Mouse (Mus musculus) heart, embryonic 13.5 days (tissue): Measurements from ENCODE around the gene Chic2. TPM values are rescaled to one million over a fixed set of nuclear protein-coding genes. Genes with fewer than 3 reads are reported as not detected.

ENCODE experiments used
- ATAC-seq: fragments of 200-750 bp; cut with Nextera tagmentation; 2 replicates; pipeline ENCODE4 v1.8.0; 2017; ENCODE audit warnings: moderate TSS enrichment; ENCODE audit not compliant: insufficient number of reproducible peaks, low FRiP score, low TSS enrichment; ENCODE audit errors: extremely low read depth
- H3K27ac ChIP-seq: fragments of 300-500 bp; sonication (generic); replicated peaks from 2 replicates; pipeline ENCODE4 v1.5.1; 2015; ENCODE audit warnings: moderate library complexity, mild to moderate bottlenecking, inconsistent platforms
- H3K27me3 ChIP-seq: fragments of 300-500 bp; sonication (generic); replicated peaks from 2 replicates; pipeline ENCODE4 v1.6.1; 2015; ENCODE audit warnings: mild to moderate bottlenecking, inconsistent platforms
- H3K36me3 ChIP-seq: fragments of 300-500 bp; sonication (generic); 2 replicates; pipeline ENCODE4 v1.6.1; 2015; ENCODE audit warnings: mild to moderate bottlenecking, inconsistent platforms
- H3K4me1 ChIP-seq: fragments of 300-500 bp; sonication (generic); 2 replicates; pipeline ENCODE4 v1.6.1; 2015; ENCODE audit warnings: inconsistent platforms
- H3K4me2 ChIP-seq: fragments of 300-500 bp; sonication (generic); 2 replicates; pipeline ENCODE4 v1.6.1; 2015; ENCODE audit warnings: inconsistent platforms, mild to moderate bottlenecking, moderate library complexity
- H3K4me3 ChIP-seq: fragments of 300-500 bp; sonication (generic); 2 replicates; pipeline ENCODE4 v1.5.1; 2015; ENCODE audit warnings: moderate library complexity, mild to moderate bottlenecking, inconsistent platforms
- H3K9ac ChIP-seq: fragments of 300-500 bp; sonication (generic); 2 replicates; pipeline ENCODE4 v1.6.1; 2015; ENCODE audit warnings: inconsistent platforms, mild to moderate bottlenecking, moderate library complexity
- H3K9me3 ChIP-seq: fragments of 300-500 bp; sonication (generic); 2 replicates; pipeline ENCODE4 v1.6.1; 2016; ENCODE audit warnings: inconsistent platforms
- WGBS: fragments of 180-500 bp; shearing (Covaris S2); methylation state at CpG from one replicate; pipeline ENCODE4 v1.1.7; 2015; ENCODE audit warnings: mixed read lengths; 5-methylcytosine and 5-hydroxymethylcytosine counted together
- polyA plus RNA-seq: library from polyadenylated mRNA; unstranded; fragments of >200 nt; fragmentation: Nextera tagmentation; extraction: Ambion mirVana; gene quantifications from 2 replicates; pipeline ENCODE4 v1.2.1, GENCODE M21; 2015

Gene Chic2
- polyA plus RNA-seq, 1 experiment from 2014 or later: 18.6 TPM

GRCm38 (mm10) chr5:75063177-75063576, 18.6 kb upstream of the Chic2 start:
- Histone ChIP-seq H3K9ac (no peak overlapping the region), H3K4me2 (no peak overlapping the region), H3K27me3 (peaks cover 33% of the 10 kb centered on the region), H3K27ac (no peak overlapping the region), H3K9me3 (no peaks in the 10 kb centered on the region), H3K4me1 (peaks cover 10% of the 10 kb centered on the region), H3K4me3 (no peak overlapping the region), H3K36me3 (no peaks in the 10 kb centered on the region)
- ATAC-seq: no peak
- WGBS: 24% methylated on average over 4 of the region's 4 CpGs

DNA sequence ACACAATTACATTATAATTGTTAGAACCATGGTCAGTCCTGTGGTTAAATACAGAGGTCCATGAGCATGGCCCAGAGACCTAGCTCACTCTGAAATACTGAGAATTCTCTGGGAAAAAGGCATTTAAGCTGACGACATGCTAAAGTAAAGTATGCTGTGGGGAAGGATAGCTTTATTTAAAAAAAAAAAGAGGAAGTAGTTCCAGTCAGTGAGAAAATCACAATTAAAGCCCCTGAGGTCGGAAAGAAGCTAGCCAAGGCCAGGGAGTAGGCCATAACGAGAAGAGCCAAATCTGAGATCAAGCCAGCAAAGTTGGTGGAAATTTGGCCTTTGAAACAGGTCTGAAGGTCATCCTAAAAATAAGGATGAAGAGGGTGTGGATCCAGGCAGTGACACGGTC, 6.5 kb upstream of the Chic2 start:
- Histone ChIP-seq H3K27ac (no peak overlapping the region), H3K36me3 (no peaks in the 10 kb centered on the region), H3K9ac (no peak overlapping the region), H3K4me1 (no peaks in the 10 kb centered on the region; the same call in 1 of the 2 replicates), H3K9me3 (no peaks in the 10 kb centered on the region), H3K4me2 (no peak overlapping the region), H3K4me3 (no peak overlapping the region), H3K27me3 (peaks cover 18% of the 10 kb centered on the region)
- WGBS: 69% methylated on average over 4 of the region's 4 CpGs
- ATAC-seq: no peak

DNA sequence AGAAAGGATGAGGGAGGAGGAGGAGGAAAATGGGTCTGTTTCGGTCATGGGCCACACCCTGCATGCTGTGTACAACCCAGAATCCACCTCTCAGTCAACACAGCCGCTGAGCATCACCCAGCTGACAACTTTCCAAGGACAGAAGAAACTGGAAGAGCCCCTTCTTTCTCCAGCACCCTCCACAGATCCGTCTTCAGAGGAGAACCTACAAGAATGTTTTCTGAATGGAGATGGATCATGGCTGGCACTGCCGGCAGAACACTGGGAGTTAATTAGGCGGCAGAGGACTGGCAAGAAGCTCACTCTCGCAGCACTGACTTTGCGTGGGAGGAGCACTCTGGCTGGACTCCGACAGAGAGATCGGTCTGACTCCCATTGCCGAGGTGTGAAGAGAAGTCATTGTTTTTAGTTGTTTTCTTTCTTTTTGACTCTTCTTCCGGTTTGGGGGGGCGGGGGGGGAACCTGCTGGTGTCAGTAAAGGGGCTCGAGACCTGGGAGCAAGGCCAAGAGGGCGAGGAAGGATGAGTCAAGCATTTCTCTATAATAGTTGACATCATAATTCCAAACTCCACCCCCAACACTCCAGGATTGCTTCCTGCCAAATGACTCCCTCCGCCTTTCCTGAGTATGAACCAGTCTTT, 2.2 kb upstream of the Chic2 start:
- Histone ChIP-seq H3K27ac (no peak overlapping the region), H3K4me1 (peaks cover 17% of the 10 kb centered on the region), H3K4me2 (peak overlapping the region; percentile 39), H3K9ac (no peak overlapping the region), H3K9me3 (no peaks in the 10 kb centered on the region), H3K36me3 (peaks cover 2% of the 10 kb centered on the region; the same call in 1 of the 2 replicates), H3K4me3 (no peak overlapping the region), H3K27me3 (peaks cover 10% of the 10 kb centered on the region)
- WGBS: 37% methylated on average over 15 of the region's 15 CpGs
- no peak for ATAC-seq

GRCm38 (mm10) chr5:75045371-75045770, 797 bp upstream of the Chic2 start:
- Histone ChIP-seq H3K9ac (no peak overlapping the region), H3K27ac (no peak overlapping the region), H3K9me3 (no peaks in the 10 kb centered on the region), H3K4me3 (no peak overlapping the region), H3K4me2 (no peak overlapping the region), H3K4me1 (peaks cover 20% of the 10 kb centered on the region), H3K27me3 (peaks cover 10% of the 10 kb centered on the region; the same call in 1 of the 2 replicates), H3K36me3 (peaks cover 11% of the 10 kb centered on the region)
- ATAC-seq: no peak
- 89% methylated on average over 7 of the region's 7 CpGs for WGBS

DNA sequence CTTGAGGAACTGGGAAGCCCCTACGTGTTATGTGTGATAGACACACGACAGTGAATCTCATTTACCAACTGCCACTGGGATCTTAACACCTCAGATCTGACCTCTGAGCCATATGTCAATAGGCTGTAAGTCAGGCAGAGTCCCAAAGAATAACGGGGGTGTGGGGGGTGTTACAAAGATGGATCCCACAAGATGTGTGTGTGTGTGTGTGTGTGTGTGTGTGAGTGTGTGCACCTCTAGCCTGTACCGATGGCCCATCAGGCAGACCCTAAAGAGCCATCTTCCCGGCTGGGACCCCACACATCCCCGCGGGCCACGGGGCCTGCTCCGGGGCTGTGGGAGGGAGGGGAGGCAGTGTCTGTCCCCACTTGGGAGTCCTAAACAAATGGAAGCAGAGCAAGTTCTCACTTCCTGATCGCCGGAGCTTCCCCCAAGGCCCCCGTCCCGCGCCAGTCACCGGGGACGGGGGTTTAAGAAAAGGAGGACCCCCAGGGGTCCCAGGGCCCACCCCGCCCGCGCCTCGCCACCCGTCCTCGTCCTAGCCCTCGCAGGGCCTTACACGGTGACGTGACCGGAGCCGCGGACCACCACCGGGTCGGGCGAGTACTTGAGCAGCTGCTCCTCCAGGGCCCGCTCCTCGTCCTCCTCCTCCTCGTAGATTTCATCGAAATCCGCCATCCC, 813 bp downstream of the Chic2 start:
- peaks cover 11% of the 10 kb centered on the region for H3K36me3 ChIP-seq
- under 1% methylated on average over 36 of the region's 36 CpGs for WGBS
- H3K9me3 ChIP-seq: no peaks in the 10 kb centered on the region
- peaks cover 10% of the 10 kb centered on the region; the same call in 1 of the 2 replicates for H3K27me3 ChIP-seq
- peak overlapping the region; percentile 98 for H3K4me3 ChIP-seq
- H3K9ac ChIP-seq: peak overlapping the region; percentile 99
- H3K27ac ChIP-seq: peak overlapping the region; percentile 91
- peak overlapping the region; percentile 94 for H3K4me2 ChIP-seq
- ATAC-seq: peak; percentile 61
- peaks cover 20% of the 10 kb centered on the region for H3K4me1 ChIP-seq

GRCm38 (mm10) chr5:75043011-75043445, 1.5 kb downstream of the Chic2 start:
- peak overlapping the region; percentile 98 for H3K4me3 ChIP-seq
- peak overlapping the region; percentile 94 for H3K4me2 ChIP-seq
- peaks cover 11% of the 10 kb centered on the region for H3K36me3 ChIP-seq
- peaks cover 20% of the 10 kb centered on the region for H3K4me1 ChIP-seq
- ATAC-seq: no peak
- H3K9me3 ChIP-seq: no peaks in the 10 kb centered on the region
- WGBS: 19% methylated on average over 9 of the region's 9 CpGs
- H3K27ac ChIP-seq: no peak overlapping the region; the same call in 1 of the 2 replicates
- peak overlapping the region; percentile 99 for H3K9ac ChIP-seq
- H3K27me3 ChIP-seq: peaks cover 3% of the 10 kb centered on the region; the same call in 1 of the 2 replicates

GRCm38 (mm10) chr5:75039307-75039706, 5.3 kb downstream of the Chic2 start:
- H3K27me3 ChIP-seq: no peaks in the 10 kb centered on the region
- WGBS: 84% methylated on average over 1 of the region's 1 CpGs
- no peak overlapping the region for H3K9ac ChIP-seq
- no peak overlapping the region for H3K4me3 ChIP-seq
- H3K9me3 ChIP-seq: no peaks in the 10 kb centered on the region
- no peak for ATAC-seq
- no peak overlapping the region for H3K4me2 ChIP-seq
- no peak overlapping the region for H3K27ac ChIP-seq
- H3K4me1 ChIP-seq: peaks cover 20% of the 10 kb centered on the region
- peaks cover 11% of the 10 kb centered on the region for H3K36me3 ChIP-seq

DNA sequence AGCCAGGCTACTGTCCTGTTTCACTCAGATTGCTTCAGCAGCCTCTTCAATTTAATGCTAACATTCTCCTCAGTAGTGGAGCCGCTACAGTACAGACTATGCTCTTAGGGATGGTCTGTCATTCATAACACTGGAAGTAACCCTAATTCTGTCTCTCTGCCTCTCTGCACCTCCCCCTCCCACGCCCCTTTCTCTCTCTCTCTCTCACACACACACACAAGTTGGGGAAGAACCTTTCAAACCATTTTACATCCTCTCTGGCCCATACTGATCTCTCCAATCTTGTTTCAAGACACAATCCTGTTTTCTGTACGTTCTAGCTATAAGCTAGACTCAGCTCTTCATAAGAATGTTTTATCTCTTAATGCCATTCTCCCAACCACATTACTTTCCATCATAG, 9.1 kb downstream of the Chic2 start:
- no peaks in the 10 kb centered on the region for H3K9me3 ChIP-seq
- ATAC-seq: no peak
- H3K4me3 ChIP-seq: no peak overlapping the region
- no peak overlapping the region for H3K9ac ChIP-seq
- no peaks in the 10 kb centered on the region for H3K27me3 ChIP-seq
- 86% methylated on average over 3 of the region's 3 CpGs for WGBS
- no peak overlapping the region for H3K4me2 ChIP-seq
- H3K4me1 ChIP-seq: peaks cover 11% of the 10 kb centered on the region
- no peak overlapping the region for H3K27ac ChIP-seq
- peaks cover 15% of the 10 kb centered on the region for H3K36me3 ChIP-seq

DNA sequence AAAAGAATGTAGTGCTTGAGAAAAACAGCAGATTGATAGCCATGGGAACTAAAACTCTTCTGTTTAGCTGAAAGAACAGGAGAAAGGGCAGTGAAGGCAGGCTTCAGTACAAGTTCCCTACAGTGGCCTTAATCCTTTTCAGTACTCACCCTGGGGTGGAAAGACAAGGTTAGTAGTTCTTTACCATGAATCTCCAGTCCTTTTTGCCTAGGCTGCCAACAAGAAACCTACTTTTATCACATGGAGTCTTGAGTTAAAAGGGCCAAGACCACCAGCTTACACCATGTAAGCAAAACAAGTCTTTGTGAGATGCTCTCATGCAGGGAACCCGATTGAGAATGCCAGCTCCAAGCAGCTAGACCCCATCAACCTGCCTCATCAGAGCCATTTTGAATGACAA, 29.8 kb downstream of the Chic2 start:
- Histone ChIP-seq H3K9me3 (no peaks in the 10 kb centered on the region), H3K9ac (no peak overlapping the region), H3K27me3 (no peaks in the 10 kb centered on the region), H3K36me3 (peaks cover 14% of the 10 kb centered on the region), H3K27ac (no peak overlapping the region), H3K4me2 (no peak overlapping the region), H3K4me1 (peaks cover 4% of the 10 kb centered on the region; the same call in 1 of the 2 replicates), H3K4me3 (no peak overlapping the region)
- 59% methylated on average over 1 of the region's 1 CpGs for WGBS
- no peak for ATAC-seq

GRCm38 (mm10) chr5:75012771-75013421, 31.7 kb downstream of the Chic2 start:
- H3K4me2 ChIP-seq: no peak overlapping the region
- no peak overlapping the region for H3K4me3 ChIP-seq
- H3K36me3 ChIP-seq: peaks cover 15% of the 10 kb centered on the region
- H3K27ac ChIP-seq: no peak overlapping the region
- 80% methylated on average over 8 of the region's 8 CpGs for WGBS
- H3K9me3 ChIP-seq: no peaks in the 10 kb centered on the region; the same call in 1 of the 2 replicates
- H3K9ac ChIP-seq: no peak overlapping the region
- no peak for ATAC-seq
- H3K27me3 ChIP-seq: no peaks in the 10 kb centered on the region
- H3K4me1 ChIP-seq: peaks cover 4% of the 10 kb centered on the region; the same call in 1 of the 2 replicates

DNA sequence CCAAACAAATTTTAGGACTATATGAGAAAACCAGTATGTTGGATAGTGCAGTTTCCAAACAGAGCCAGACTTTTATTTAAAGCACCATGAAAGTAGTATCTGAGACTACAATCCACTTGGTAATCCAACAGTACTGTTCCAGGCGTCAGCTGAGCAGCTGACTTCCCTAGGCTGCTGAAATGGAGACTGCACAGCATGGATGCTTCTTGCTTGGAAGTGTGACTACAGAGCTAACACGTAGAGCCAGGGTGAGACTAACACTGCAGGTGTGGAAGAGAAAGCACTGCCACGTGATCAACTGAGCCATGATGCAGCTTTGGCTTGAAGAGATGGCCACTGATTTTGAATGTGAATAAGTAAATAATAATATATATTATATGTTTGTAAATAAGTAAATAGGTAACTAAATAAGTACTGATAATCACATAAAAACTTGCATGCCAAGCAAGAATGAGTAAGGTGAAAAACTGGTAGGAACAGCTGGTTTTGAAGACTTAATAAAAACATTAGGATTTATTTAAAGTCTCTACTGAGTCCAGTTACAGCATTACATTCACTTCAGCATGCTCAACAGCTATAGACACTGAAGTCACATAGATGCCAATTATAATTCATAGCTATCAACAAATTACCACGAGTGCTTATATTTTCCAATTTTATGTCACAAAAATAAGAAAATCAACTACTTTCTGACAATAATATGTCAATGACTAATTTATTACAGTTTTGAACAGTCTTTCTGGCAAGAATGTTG, 32.4 kb downstream of the Chic2 start:
- 65% methylated on average over 4 of the region's 4 CpGs for WGBS

More for the DNA sequence above, 32.4 kb downstream of the Chic2 start:
- peaks cover 20% of the 10 kb centered on the region for H3K36me3 ChIP-seq
- no peaks in the 10 kb centered on the region; the same call in 1 of the 2 replicates for H3K9me3 ChIP-seq
- H3K4me2 ChIP-seq: no peak overlapping the region
- no peak overlapping the region for H3K4me3 ChIP-seq
- no peak for ATAC-seq
- H3K4me1 ChIP-seq: peaks cover 4% of the 10 kb centered on the region; the same call in 1 of the 2 replicates
- H3K9ac ChIP-seq: no peak overlapping the region
- H3K27me3 ChIP-seq: no peaks in the 10 kb centered on the region
- no peak overlapping the region for H3K27ac ChIP-seq
